Mouse (Mus musculus) olfactory bulb, adult 2 months (tissue): ENCODE data around the gene Gzmm.

Experiments used
- CTCF ChIP-seq: fragments of 200-500 bp; IDR thresholded peaks from 2 replicates; pipeline ENCODE4 v1.5.1; 2012; ENCODE audit warnings: low read depth, mild to moderate bottlenecking, low read length, moderate library complexity; ENCODE audit not compliant: insufficient read depth
- POLR2A ChIP-seq: fragments of 200-500 bp; IDR thresholded peaks from 2 replicates; pipeline ENCODE4 v1.6.1; 2012; ENCODE audit warnings: mild to moderate bottlenecking, low read depth, low read length, moderate library complexity; ENCODE audit not compliant: insufficient read depth

DNA sequence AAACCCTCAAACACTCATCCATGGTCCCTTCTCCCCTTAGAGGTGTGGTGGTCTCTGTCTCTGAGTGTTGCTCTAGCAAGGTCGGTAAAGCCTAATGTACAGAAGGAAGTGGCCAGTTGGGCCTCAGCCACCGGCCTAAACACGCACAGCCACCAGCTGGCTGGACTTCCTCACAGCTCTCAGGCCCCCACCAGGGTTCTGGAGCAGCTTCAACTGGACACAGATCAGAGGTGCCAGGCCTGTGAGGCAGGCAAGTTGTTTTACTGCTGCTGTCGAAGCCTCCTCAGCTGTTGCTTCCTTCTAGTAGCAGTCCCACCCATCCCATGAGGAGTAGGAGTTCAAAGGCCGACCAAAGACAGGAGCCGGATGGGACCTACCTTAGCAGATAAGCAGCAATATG, 9.1 kb downstream of the Gzmm start:
- TF ChIP-seq CTCF (no peak), POLR2A (no peak)
